Mouse (Mus musculus) erythroblast, embryonic 14.5 days (primary cell): ENCODE data around the gene C1qtnf2.

ENCODE experiments used
- GATA1 ChIP-seq: IDR thresholded peaks from 2 replicates; pipeline ENCODE4 v1.6.1; 2012; ENCODE audit warnings: low read length, inconsistent platforms, mixed read lengths
- TAL1 ChIP-seq: IDR thresholded peaks from 3 replicates; pipeline ENCODE4 v1.6.1; 2012; ENCODE audit warnings: low read length, inconsistent platforms, mixed read lengths

- TF ChIP-seq TAL1 (no peak), GATA1 (no peak)
Observed at GRCm38 (mm10) chr11:43480561-43480960, 6.5 kb downstream of the C1qtnf2 start.
